Mouse (Mus musculus) E14TG2a.4 (cell line): ENCODE measurements at regions not wholly inside any gene's neighbourhood (a gene's known extent, or its start where the extent isn't known, plus 50 kb on each side); places are given as distances from the start of the nearest gene placed in this dataset.

Source experiments
- H3K27me3 ChIP-seq: 2 replicates; pipeline ENCODE4 v1.6.1; 2014; ENCODE audit warnings: low read length, control low read depth; ENCODE audit not compliant: insufficient read depth
- H3K36me3 ChIP-seq: 2 replicates; pipeline ENCODE4 v1.6.1; 2014; ENCODE audit warnings: low read length, control low read depth; ENCODE audit not compliant: insufficient read depth
- H3K4me1 ChIP-seq: replicated peaks from 2 replicates; pipeline ENCODE4 v1.6.1; 2014; ENCODE audit warnings: low read depth, low read length, control low read depth
- H3K4me3 ChIP-seq: replicated peaks from 2 replicates; pipeline ENCODE4 v1.5.1; 2014; ENCODE audit warnings: mild to moderate bottlenecking, low read length
- H3K9me3 ChIP-seq: 2 replicates; pipeline ENCODE4 v1.6.1; 2014; ENCODE audit warnings: low read length, control low read depth
- CTCF ChIP-seq: conservative IDR thresholded peaks from 2 replicates; pipeline ENCODE4 v1.5.1; 2014; ENCODE audit warnings: low read length
- NANOG ChIP-seq: IDR thresholded peaks from 2 replicates; pipeline ENCODE4 v1.6.1; 2014; ENCODE audit warnings: borderline replicate concordance, low read length, mixed read lengths
- POU5F1 ChIP-seq: IDR thresholded peaks from 2 replicates; pipeline ENCODE4 v1.6.1; 2014; ENCODE audit warnings: low read length, borderline replicate concordance

DNA sequence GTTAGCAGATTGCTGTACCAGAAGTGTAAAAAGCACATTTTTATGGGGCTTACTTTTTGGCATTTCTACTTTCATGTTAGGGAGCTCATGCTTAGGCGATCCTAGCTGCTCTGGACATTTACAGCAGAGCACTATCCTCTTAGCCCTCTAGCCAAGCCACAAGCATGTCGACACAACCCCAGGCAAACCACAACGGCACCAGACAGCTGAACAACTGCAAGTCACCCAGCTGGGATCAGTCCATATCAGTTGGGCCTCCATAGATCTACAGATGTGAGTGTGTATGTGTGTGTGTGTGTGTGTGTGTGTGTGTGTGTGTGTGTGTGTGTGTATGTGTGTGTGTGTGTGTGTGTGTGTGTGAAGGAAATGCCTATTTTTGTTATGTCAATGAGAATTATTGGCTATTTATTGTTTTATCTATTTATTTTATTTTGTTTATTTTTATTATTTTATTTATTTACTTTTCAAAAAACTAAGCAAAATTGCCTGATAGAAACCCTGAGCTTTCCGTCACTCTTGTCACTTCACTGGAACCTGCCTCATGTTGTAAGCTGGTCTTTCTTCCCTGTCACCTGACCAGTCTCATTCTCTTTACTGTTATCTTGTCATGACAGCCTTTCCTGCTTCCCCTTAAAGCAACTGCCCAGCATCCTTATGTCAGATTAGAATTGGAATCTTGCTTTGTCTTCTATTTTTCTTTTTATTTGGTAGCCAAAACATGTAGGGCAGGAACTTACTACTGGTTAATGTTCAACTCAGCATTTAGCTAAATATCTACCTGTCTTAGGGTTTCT, 208.2 kb downstream of the Mex3b start:
- Histone ChIP-seq H3K4me1 (no peaks in the 10 kb centered on the region), H3K9me3 (peaks cover 6% of the 10 kb centered on the region; the same call in 1 of the 2 replicates), H3K4me3 (no peak overlapping the region), H3K36me3 (no peaks in the 10 kb centered on the region), H3K27me3 (no peaks in the 10 kb centered on the region)
- TF ChIP-seq POU5F1: no peak
- TF ChIP-seq NANOG: no peak
- no peak for TF ChIP-seq CTCF

DNA sequence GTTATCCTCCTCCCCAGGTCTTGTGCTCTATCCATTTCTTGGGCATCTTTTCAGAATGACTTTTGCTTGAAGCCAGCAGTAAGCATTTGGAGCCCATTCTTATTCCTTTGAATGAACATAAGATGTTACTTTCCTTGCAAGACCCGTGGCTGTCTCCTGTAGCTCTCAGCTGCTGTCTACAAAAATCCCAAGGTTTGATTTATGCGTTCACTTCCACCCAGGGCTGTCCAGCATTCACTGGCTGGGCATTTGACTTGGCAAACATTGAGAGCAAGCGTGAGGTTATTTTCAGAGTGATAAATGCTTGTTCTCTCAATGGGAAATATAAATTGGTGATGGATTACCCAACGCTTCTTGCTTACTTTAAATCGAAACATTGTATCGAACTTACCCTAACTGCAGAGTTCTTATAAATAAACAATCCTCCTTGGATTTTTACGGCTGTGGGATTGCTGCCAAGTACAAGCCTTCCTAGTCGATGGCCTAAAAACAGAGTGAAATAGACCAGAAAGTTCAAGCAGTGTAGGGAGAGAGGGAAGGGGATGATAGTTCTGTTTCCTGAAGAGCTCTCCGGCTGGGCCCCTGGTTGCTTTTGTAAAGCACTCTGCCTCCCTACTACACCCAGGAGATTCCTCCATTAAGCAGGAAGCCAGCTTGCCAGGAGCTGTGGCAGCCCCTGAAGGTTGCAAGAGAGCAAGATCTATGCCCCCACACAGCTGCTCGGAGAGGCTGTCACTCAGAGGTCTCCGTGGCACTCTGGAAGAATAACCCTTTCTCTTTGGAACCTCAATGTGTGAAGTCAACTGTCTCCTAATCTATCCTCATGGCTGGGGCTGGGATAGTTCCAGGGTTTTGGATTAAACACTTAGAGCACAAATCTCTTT, 210.1 kb downstream of the Mex3b start:
- no peak overlapping the region for H3K4me3 ChIP-seq

GRCm38 (mm10) chr7:83077919-83078265, 210.8 kb downstream of the Mex3b start:
- Histone ChIP-seq H3K4me3 (no peak overlapping the region), H3K27me3 (no peaks in the 10 kb centered on the region), H3K36me3 (no peaks in the 10 kb centered on the region), H3K4me1 (no peaks in the 10 kb centered on the region), H3K9me3 (no peaks in the 10 kb centered on the region)
- TF ChIP-seq NANOG (no peak), POU5F1 (no peak), CTCF (no peak)

More for the DNA sequence above, 210.1 kb downstream of the Mex3b start:
- Histone ChIP-seq H3K4me1 (no peaks in the 10 kb centered on the region), H3K27me3 (no peaks in the 10 kb centered on the region), H3K36me3 (no peaks in the 10 kb centered on the region), H3K9me3 (no peaks in the 10 kb centered on the region)
- TF ChIP-seq NANOG: no peak
- no peak for TF ChIP-seq POU5F1
- no peak for TF ChIP-seq CTCF

GRCm38 (mm10) chr7:83078695-83079094, 211.6 kb downstream of the Mex3b start:
- Histone ChIP-seq H3K36me3 (no peaks in the 10 kb centered on the region), H3K4me1 (no peaks in the 10 kb centered on the region), H3K27me3 (no peaks in the 10 kb centered on the region), H3K9me3 (no peaks in the 10 kb centered on the region), H3K4me3 (no peak overlapping the region)
- TF ChIP-seq POU5F1 (no peak), NANOG (no peak), CTCF (no peak)

GRCm38 (mm10) chr7:83079842-83080241, 212.7 kb downstream of the Mex3b start:
- no peaks in the 10 kb centered on the region for H3K9me3 ChIP-seq
- no peaks in the 10 kb centered on the region for H3K36me3 ChIP-seq
- H3K4me1 ChIP-seq: no peaks in the 10 kb centered on the region
- no peaks in the 10 kb centered on the region for H3K27me3 ChIP-seq
- TF ChIP-seq CTCF: no peak
- TF ChIP-seq POU5F1: no peak
- TF ChIP-seq NANOG: no peak
- no peak overlapping the region for H3K4me3 ChIP-seq

- H3K4me1 ChIP-seq: peaks cover 5% of the 10 kb centered on the region
- no peaks in the 10 kb centered on the region for H3K9me3 ChIP-seq
- TF ChIP-seq CTCF: no peak
- no peak for TF ChIP-seq NANOG
- TF ChIP-seq POU5F1: no peak
- 0 out of 2 replicates have a peak, but pooled peaks cover 4% of the 10 kb centered on the region for H3K27me3 ChIP-seq
- no peaks in the 10 kb centered on the region for H3K36me3 ChIP-seq
- H3K4me3 ChIP-seq: no peak overlapping the region
These were observed 217.5 kb downstream of the Mex3b start for GRCm38 (mm10) chr7:83084496-83085082.

DNA sequence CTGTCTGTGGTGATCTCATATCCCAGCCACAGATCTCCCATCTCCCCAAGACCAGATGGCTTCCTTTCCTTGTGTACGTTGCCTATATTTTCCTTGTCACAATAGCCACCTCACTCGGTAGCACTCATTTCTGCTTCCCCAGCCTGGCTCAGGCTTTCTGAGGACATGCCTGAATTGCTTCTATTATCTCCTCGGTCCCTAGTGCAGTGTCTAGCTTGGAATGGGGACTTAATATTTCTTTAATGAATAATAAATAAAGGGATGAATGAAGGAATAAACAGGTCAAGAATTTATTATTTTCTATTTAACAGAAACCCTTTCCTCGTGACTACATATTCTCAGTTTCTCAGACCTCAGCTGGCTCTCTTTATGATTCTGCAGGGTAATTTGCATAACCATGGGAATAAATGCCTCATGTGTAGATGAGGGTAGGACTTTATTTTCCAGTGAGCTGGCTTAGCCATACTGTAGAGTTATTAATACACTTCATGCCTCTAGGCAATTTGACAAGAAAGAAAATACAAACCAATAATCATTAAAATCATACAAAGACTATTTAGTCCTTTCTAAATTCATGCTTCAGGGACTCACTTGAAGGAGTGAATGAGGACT, 218.5 kb downstream of the Mex3b start:
- Histone ChIP-seq H3K4me1 (peaks cover 7% of the 10 kb centered on the region), H3K4me3 (no peak overlapping the region), H3K9me3 (no peaks in the 10 kb centered on the region), H3K36me3 (no peaks in the 10 kb centered on the region), H3K27me3 (0 out of 2 replicates have a peak, but pooled peaks cover 4% of the 10 kb centered on the region)
- TF ChIP-seq CTCF (no peak), NANOG (no peak), POU5F1 (no peak)

DNA sequence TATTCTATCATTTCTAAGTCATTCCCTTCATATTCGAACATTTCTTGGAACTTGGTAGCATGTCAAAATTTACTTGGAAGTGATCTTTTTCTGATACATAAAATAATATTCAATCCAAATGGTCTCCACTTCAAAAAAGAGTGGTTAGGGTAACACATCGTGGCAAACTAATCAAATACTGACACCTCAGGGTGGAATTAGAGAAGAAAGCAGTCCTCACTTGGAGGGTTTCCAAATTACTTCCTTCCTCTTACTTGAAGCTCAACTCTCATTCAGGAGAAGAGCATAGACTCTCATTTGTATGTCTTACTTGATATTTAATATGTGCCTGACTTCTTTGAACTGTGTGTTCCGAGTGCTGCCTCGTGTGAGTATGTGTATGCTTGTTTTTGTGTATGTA, 220.3 kb downstream of the Mex3b start:
- H3K27me3 ChIP-seq: 0 out of 2 replicates have a peak, but pooled peaks cover 4% of the 10 kb centered on the region

More for the DNA sequence above, 220.3 kb downstream of the Mex3b start:
- Histone ChIP-seq H3K4me3 (no peak overlapping the region), H3K4me1 (peaks cover 7% of the 10 kb centered on the region), H3K9me3 (no peaks in the 10 kb centered on the region), H3K36me3 (no peaks in the 10 kb centered on the region)
- TF ChIP-seq NANOG: no peak
